Comparison of ENCODE assay signal across 7 mouse cellular contexts in genomic region chr9:73103159-73103879, GRCm38 (mm10). TPM values are rescaled to one million over a fixed set of nuclear protein-coding genes. Genes with fewer than 3 reads are reported as not detected.
A peak's percentile ranks its signal among the peaks of the same experiment; 100 is the strongest.
DNase-seq lines count a peak whose midpoint lies in the region; ATAC-seq lines count a peak whose summit lies in the region.

No protein-coding gene starts in this region.

- peak overlapping the region; percentile 93 for H3K4me2 ChIP-seq in hindbrain, embryonic 12.5 days (replicated peaks)
- peak overlapping the region; percentile 86 for H3K4me2 ChIP-seq in limb, embryonic 13.5 days (replicated peaks)
- H3K4me2 ChIP-seq in midbrain, embryonic 14.5 days (ENCODE audit: low read length) = peak overlapping the region; percentile 77

- H3K9me3 ChIP-seq in hindbrain, embryonic 12.5 days (replicated peaks) = no peaks in the 10 kb centered on the region
- no peaks in the 10 kb centered on the region for H3K9me3 ChIP-seq in limb, embryonic 13.5 days
- no peaks in the 10 kb centered on the region for H3K9me3 ChIP-seq in midbrain, embryonic 14.5 days (ENCODE audit: control insufficient read depth, low read length)

- peaks cover 50% of the 10 kb centered on the region for H3K27me3 ChIP-seq in hindbrain, embryonic 12.5 days
- H3K27me3 ChIP-seq in limb, embryonic 13.5 days = peaks cover 52% of the 10 kb centered on the region
- H3K27me3 ChIP-seq in midbrain, embryonic 14.5 days (ENCODE audit: control insufficient read depth, insufficient read depth, low read length) = peaks cover 12% of the 10 kb centered on the region; the same call in 1 of the 2 replicates

- H3K4me3 ChIP-seq in hindbrain, embryonic 12.5 days = peak overlapping the region; percentile 48
- peak overlapping the region; percentile 48 for H3K4me3 ChIP-seq in limb, embryonic 13.5 days
- peak overlapping the region; percentile 43 for H3K4me3 ChIP-seq in midbrain, embryonic 14.5 days (replicated peaks; ENCODE audit: low read depth, low read length)

- 0 out of 2 replicates have a peak, but pooled peaks have one; percentile 38 for ATAC-seq in hindbrain, embryonic 12.5 days (ENCODE audit: low FRiP score)
- peak; percentile 48; the same call in 1 of the 2 replicates for ATAC-seq in limb, embryonic 13.5 days (ENCODE audit: low FRiP score, low read depth)
- ATAC-seq in midbrain, embryonic 14.5 days (ENCODE audit: low FRiP score, low TSS enrichment) = peak; percentile 20; the same call in 1 of the 2 replicates

- no peak overlapping the region for H3K27ac ChIP-seq in hindbrain, embryonic 12.5 days
- H3K27ac ChIP-seq in limb, embryonic 13.5 days = no peak overlapping the region
- H3K27ac ChIP-seq in midbrain, embryonic 14.5 days (replicated peaks; ENCODE audit: low read depth, low read length) = no peak overlapping the region

- H3K36me3 ChIP-seq in hindbrain, embryonic 12.5 days = no peaks in the 10 kb centered on the region
- H3K36me3 ChIP-seq in limb, embryonic 13.5 days = no peaks in the 10 kb centered on the region
- no peaks in the 10 kb centered on the region for H3K36me3 ChIP-seq in midbrain, embryonic 14.5 days (ENCODE audit: control insufficient read depth, insufficient read depth, low read length)

- WGBS in hindbrain, embryonic 12.5 days = 3% methylated on average over 58 of the region's 60 CpGs
- WGBS in limb, embryonic 13.5 days = 4% methylated on average over 60 of the region's 60 CpGs
- WGBS in midbrain, embryonic 14.5 days = 5% methylated on average over 60 of the region's 60 CpGs

- peaks cover 8% of the 10 kb centered on the region for H3K4me1 ChIP-seq in hindbrain, embryonic 12.5 days
- H3K4me1 ChIP-seq in limb, embryonic 13.5 days = peaks cover 8% of the 10 kb centered on the region
- peaks cover 5% of the 10 kb centered on the region; the same call in 1 of the 2 replicates for H3K4me1 ChIP-seq in midbrain, embryonic 14.5 days (ENCODE audit: control insufficient read depth, insufficient read depth, low read length)

- peak; percentile 47 for DNase-seq in adrenal gland, adult 8-10 months
- peak; percentile 54 for DNase-seq in cerebellum, adult 11-12 months
- peak; percentile 34 for DNase-seq in forelimb bud, embryonic 11.5 days (ENCODE audit: low read depth, low spot score)
- peak; percentile 50 for DNase-seq in midbrain, embryonic 14.5 days
- peak; percentile 28 for DNase-seq in yolk sac, embryonic 10.5 days (ENCODE audit: low spot score)

- peak overlapping the region; percentile 64 for H3K9ac ChIP-seq in hindbrain, embryonic 12.5 days
- peak overlapping the region; percentile 68 for H3K9ac ChIP-seq in limb, embryonic 13.5 days
- peak overlapping the region; percentile 52 for H3K9ac ChIP-seq in midbrain, embryonic 14.5 days (replicated peaks; ENCODE audit: low read length)

RNA-seq across cellular contexts. Expression of gene Gm20509, which starts 1.0 kb away (rescaled TPM):
- under 1 TPM in 3 of 4 experiments, not detected in 1; 0.26 to 0.42 (median 0.35) TPM for total RNA-seq in adrenal gland, adult 8-10 months (2022)
- polyA plus RNA-seq in hindbrain, embryonic 12.5 days (2016; fragmentation: Nextera tagmentation; extraction: Ambion mirVana) = 0.27 TPM in 1 of 2 replicates, not detected in the other
- not detected in 2 replicates for polyA plus RNA-seq in limb, embryonic 13.5 days (2015; fragmentation: Nextera tagmentation; extraction: Ambion mirVana)
- polyA plus RNA-seq in midbrain, embryonic 14.5 days (2014; fragmentation: Nextera tagmentation; extraction: Ambion mirVana) = not detected in 2 replicates

RNA-seq across cellular contexts. Expression of gene Khdc3, which starts 1.7 kb away (rescaled TPM):
- 1 to 10 TPM in 2 of 4 experiments, under 1 TPM in 2; 0.51 to 2.6 (median 1.0) TPM for total RNA-seq in adrenal gland, adult 8-10 months (2022)
- 0.17 TPM in 1 of 2 replicates, not detected in the other for polyA plus RNA-seq in hindbrain, embryonic 12.5 days (2016; fragmentation: Nextera tagmentation; extraction: Ambion mirVana)
- polyA plus RNA-seq in limb, embryonic 13.5 days (2015; fragmentation: Nextera tagmentation; extraction: Ambion mirVana) = 0.22 TPM in 1 of 2 replicates, not detected in the other
- 0.23 and 0.24 TPM in 2 replicates for polyA plus RNA-seq in midbrain, embryonic 14.5 days (2014; fragmentation: Nextera tagmentation; extraction: Ambion mirVana)

RNA-seq across cellular contexts. Expression of gene Rsl24d1, which starts 9.9 kb away (rescaled TPM):
- total RNA-seq in adrenal gland, adult 8-10 months (2022) = 10 to 100 TPM; 55.1 to 76.7 (median 67.0) TPM
- polyA plus RNA-seq in hindbrain, embryonic 12.5 days (2016; fragmentation: Nextera tagmentation; extraction: Ambion mirVana) = 115 and 124 TPM in 2 replicates
- 138 TPM in 2 replicates for polyA plus RNA-seq in limb, embryonic 13.5 days (2015; fragmentation: Nextera tagmentation; extraction: Ambion mirVana)
- 121 and 122 TPM in 2 replicates for polyA plus RNA-seq in midbrain, embryonic 14.5 days (2014; fragmentation: Nextera tagmentation; extraction: Ambion mirVana)

RNA-seq across cellular contexts. Expression of gene Rab27a, which starts 58.7 kb away (rescaled TPM):
- total RNA-seq in adrenal gland, adult 8-10 months (2022) = 10 to 100 TPM; 36.8 to 57.3 (median 48.1) TPM
- 2.9 and 4.3 TPM in 2 replicates for polyA plus RNA-seq in hindbrain, embryonic 12.5 days (2016; fragmentation: Nextera tagmentation; extraction: Ambion mirVana)
- polyA plus RNA-seq in limb, embryonic 13.5 days (2015; fragmentation: Nextera tagmentation; extraction: Ambion mirVana) = 8.6 and 8.8 TPM in 2 replicates
- 0.74 and 1.0 TPM in 2 replicates for polyA plus RNA-seq in midbrain, embryonic 14.5 days (2014; fragmentation: Nextera tagmentation; extraction: Ambion mirVana)
